Mouse (Mus musculus): ENCODE measurements around the gene Myl6.

- no peak for TF ChIP-seq CTCF (IDR thresholded peaks at IDR 0.05; ENCODE audit: low read depth)
- TF ChIP-seq EP300 (IDR thresholded peaks at IDR 0.05; ENCODE audit: low read depth), result no peak
Measured at GRCm38 (mm10) chr10:128486370-128486769, 7.6 kb downstream of the Myl6 start.

All from heart, postnatal 0 days (tissue).